Mouse (Mus musculus): Measurements from ENCODE around the gene Cys1.
A peak's percentile ranks its signal among the peaks of the same experiment; 100 is the strongest.
"Not testable (repeated sequence)": the region's sequence is repeated elsewhere in the genome, so short reads cannot be mapped to it uniquely, and the experiment has no call there.

Gene Cys1

GRCm38 (mm10) chr12:24645901-24646300 lies 35.7 kb downstream of the Cys1 start:
- no peak for DNase-seq (ENCODE audit: low spot score in 2 of 2)

DNA sequence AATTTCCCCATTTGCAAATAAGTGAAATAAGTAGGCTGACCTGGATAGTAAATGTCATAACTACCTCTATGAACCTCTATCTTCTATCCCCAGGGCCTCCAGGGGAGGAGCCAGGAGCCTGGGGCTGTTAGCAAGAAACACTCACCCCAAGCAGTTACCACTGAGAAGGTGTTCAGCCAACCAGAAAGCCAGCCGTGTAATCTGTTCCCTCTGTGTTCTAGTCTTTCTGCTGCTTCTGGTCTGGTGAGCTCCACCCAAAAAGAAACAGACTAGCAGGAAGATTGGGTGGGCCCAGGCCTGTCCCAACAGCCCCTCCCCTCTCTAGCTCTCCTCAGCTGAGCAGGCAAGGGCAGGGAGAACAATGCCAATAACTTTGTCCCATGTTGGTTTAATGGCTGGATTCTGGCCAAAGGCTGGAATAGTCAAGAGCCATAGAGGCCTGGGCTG lies 37.5 kb downstream of the Cys1 start:
- DNase-seq (ENCODE audit: low spot score in 2 of 2), result peak in 1 of 2 experiments; percentile 19

- DNase-seq (ENCODE audit: low spot score in 2 of 2), result no peak
These were observed 39.2 kb downstream of the Cys1 start for GRCm38 (mm10) chr12:24642370-24642802.

DNA sequence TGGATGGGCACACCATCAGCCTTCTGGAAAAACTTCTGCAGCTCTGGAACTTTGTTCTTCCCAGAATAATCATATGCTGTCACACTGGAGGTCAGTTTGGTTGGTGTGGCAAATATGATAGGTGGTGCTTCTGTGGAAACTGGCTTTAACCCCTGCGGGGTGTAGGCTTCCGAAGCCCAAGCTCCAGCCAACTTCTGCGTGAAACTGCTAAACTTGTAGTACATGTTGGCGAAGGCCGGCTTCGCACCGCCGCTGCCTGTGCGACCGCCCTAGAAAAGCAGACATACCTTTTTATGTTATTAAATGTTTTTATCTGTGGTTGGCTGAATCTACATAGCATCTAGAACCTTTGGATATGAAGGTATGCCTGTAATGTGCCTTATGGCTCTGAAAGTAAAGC lies 42.8 kb downstream of the Cys1 start:
- DNase-seq (ENCODE audit: low spot score in 2 of 2), result not testable (repeated sequence)

DNA sequence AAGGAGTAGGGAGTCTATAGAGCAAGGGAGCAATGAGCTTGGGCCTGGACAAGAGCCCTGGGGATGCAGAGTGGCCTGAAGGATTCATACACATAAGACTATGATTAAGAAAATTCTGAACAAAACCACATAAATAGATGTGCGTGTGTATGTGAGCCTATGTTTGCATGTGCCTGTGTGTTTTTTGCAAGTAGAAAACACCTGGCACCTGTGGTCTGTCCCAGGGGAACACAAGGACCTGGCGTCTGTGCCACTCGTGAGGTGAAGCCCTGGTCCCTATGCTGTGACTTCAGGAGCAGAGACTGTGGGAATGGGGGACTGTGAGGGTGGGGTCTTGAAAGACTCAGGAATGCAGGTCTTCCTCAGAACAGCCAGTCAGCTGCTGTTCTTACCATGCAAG lies 47.0 kb downstream of the Cys1 start:
- no peak for DNase-seq (ENCODE audit: low spot score in 2 of 2)

DNA sequence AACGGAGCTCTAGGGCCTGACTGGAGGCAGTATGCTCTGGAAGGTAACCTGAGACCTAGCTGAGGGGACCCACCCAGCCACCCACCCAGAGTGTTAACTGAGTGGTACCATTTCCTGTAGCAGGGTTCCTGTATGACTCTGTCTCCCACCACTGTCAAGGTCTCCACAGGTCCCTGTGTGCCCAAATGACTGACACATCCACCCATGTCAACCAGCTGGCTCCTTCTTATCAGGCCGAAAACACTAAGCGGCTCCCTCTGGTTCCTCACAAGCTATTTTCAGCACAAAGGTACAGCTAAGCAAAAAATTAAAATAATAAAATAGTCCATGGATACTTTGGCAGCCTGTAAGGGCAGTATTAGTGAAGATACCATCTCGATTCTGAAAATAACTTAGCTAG lies 47.4 kb downstream of the Cys1 start:
- DNase-seq (ENCODE audit: low spot score in 2 of 2), result no peak

GRCm38 (mm10) chr12:24633753-24634191 lies 47.8 kb downstream of the Cys1 start:
- peak in 1 of 2 experiments; percentile 13 for DNase-seq (ENCODE audit: low spot score in 2 of 2)

- DNase-seq (ENCODE audit: low spot score in 2 of 2), result no peak
These were observed 49.2 kb downstream of the Cys1 start for GRCm38 (mm10) chr12:24632404-24632803.

GRCm38 (mm10) chr12:24630220-24630619 lies 51.4 kb downstream of the Cys1 start:
- peak in 1 of 2 experiments; percentile 36 for DNase-seq (ENCODE audit: low spot score in 2 of 2)

- DNase-seq (ENCODE audit: low spot score in 2 of 2), result no peak
These were observed 54.4 kb downstream of the Cys1 start for GRCm38 (mm10) chr12:24627215-24627614.

GRCm38 (mm10) chr12:24626401-24626800 lies 55.2 kb downstream of the Cys1 start:
- DNase-seq (ENCODE audit: low spot score in 2 of 2), result no peak

DNA sequence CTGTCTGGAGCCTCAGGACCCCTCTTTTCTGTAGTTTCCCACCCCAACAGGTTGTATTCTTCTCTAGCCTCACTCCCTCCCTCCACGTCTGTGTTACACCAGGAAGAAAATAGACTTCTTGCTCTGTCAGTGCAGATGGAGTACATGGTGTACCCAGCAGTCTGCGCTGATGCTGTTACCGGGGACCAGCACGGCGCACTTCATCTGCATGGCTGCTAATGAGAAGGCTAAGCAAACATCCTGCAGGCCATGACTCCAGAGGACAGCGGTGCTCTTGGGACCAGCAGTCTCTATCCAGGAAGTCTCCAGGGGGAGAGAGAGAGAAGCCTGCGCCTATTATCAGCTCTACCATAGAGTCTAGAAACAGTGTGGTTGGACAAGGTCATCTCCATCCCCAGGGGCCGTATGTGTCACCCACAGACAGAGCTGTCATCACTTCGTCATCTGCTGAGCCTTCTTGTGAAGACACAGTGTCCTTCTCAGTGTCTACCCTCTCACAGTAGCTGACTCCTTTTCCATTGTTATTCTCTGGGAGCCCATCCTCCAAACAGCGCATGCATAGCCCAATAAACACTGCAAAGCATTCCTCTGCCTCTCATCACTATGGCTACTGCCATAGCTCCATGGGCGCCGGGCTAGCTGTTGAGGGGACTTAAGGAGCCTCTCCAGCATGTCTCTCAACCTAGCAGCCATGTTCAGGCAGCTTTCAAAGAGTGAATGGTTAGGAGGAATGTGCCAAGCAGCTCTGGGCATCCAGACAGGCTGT lies 57.9 kb downstream of the Cys1 start:
- DNase-seq (ENCODE audit: low spot score in 2 of 2), result no peak

- DNase-seq (ENCODE audit: low spot score in 2 of 2), result no peak
These were observed 62.2 kb downstream of the Cys1 start for GRCm38 (mm10) chr12:24619436-24619835.

All from spleen, postnatal 14 days (tissue).